Mouse (Mus musculus) heart, embryonic 15.5 days (tissue): Measurements from ENCODE around the gene Gse1. TPM values are rescaled to one million over a fixed set of nuclear protein-coding genes. Genes with fewer than 3 reads are reported as not detected.

Experiments used
- ATAC-seq: fragments of 200-750 bp; cut with Nextera tagmentation; replicated peaks from 2 replicates; pipeline ENCODE4 v1.8.0; 2017; ENCODE audit warnings: low read depth, moderate TSS enrichment; ENCODE audit not compliant: insufficient number of reproducible peaks, insufficient read depth, low FRiP score
- H3K27ac ChIP-seq: fragments of 300-500 bp; sonication (generic); 2 replicates; pipeline ENCODE4 v1.5.1; 2015; ENCODE audit warnings: mild to moderate bottlenecking, inconsistent platforms
- H3K27me3 ChIP-seq: fragments of 300-500 bp; sonication (generic); 2 replicates; pipeline ENCODE4 v1.6.1; 2015; ENCODE audit warnings: inconsistent platforms
- H3K36me3 ChIP-seq: fragments of 300-500 bp; sonication (generic); 2 replicates; pipeline ENCODE4 v1.6.1; 2015; ENCODE audit warnings: mild to moderate bottlenecking, inconsistent platforms
- H3K4me1 ChIP-seq: fragments of 300-500 bp; sonication (generic); replicated peaks from 2 replicates; pipeline ENCODE4 v1.6.1; 2015; ENCODE audit warnings: inconsistent platforms
- H3K4me2 ChIP-seq: fragments of 300-500 bp; sonication (generic); 2 replicates; pipeline ENCODE4 v1.6.1; 2015; ENCODE audit warnings: inconsistent platforms, mild to moderate bottlenecking, moderate library complexity
- H3K4me3 ChIP-seq: fragments of 300-500 bp; sonication (generic); 2 replicates; pipeline ENCODE4 v1.5.1; 2015; ENCODE audit warnings: mild to moderate bottlenecking, inconsistent platforms
- H3K9ac ChIP-seq: fragments of 300-500 bp; sonication (generic); 2 replicates; pipeline ENCODE4 v1.6.1; 2015; ENCODE audit warnings: mild to moderate bottlenecking, inconsistent platforms
- H3K9me3 ChIP-seq: fragments of 300-500 bp; sonication (generic); replicated peaks from 2 replicates; pipeline ENCODE4 v1.6.1; 2016; ENCODE audit warnings: inconsistent platforms
- WGBS: fragments of 180-500 bp; shearing (Covaris S2); methylation state at CpG from one replicate; pipeline ENCODE4 v1.1.7; 2015; ENCODE audit warnings: mixed read lengths; 5-methylcytosine and 5-hydroxymethylcytosine counted together
- polyA plus RNA-seq: library from polyadenylated mRNA; unstranded; fragments of >200 nt; fragmentation: Nextera tagmentation; extraction: Ambion mirVana; gene quantifications from 2 replicates; pipeline ENCODE4 v1.2.1, GENCODE M21; 2015

Gene Gse1
- polyA plus RNA-seq, 1 experiment from 2014 or later, result 8.9 TPM

- Histone ChIP-seq H3K36me3 (no peaks in the 10 kb centered on the region), H3K4me2 (peak overlapping the region; percentile 99), H3K9ac (peak overlapping the region; percentile 56), H3K4me3 (peak overlapping the region; percentile 54), H3K27ac (no peak overlapping the region), H3K9me3 (no peaks in the 10 kb centered on the region), H3K4me1 (peaks cover 62% of the 10 kb centered on the region), H3K27me3 (peaks cover 30% of the 10 kb centered on the region)
- WGBS, result under 1% methylated on average over 119 of the region's 125 CpGs
- no peak for ATAC-seq
These were observed 721 bp downstream of the Gse1 start for GRCm38 (mm10) chr8:120228781-120229573.

- Histone ChIP-seq H3K4me1 (peaks cover 65% of the 10 kb centered on the region), H3K9me3 (no peaks in the 10 kb centered on the region), H3K27me3 (peaks cover 30% of the 10 kb centered on the region), H3K27ac (no peak overlapping the region), H3K36me3 (no peaks in the 10 kb centered on the region), H3K9ac (peak overlapping the region; percentile 56; the same call in 1 of the 2 replicates), H3K4me3 (peak overlapping the region; percentile 54), H3K4me2 (peak overlapping the region; percentile 99)
- WGBS, result 3% methylated on average over 22 of the region's 22 CpGs
- ATAC-seq, result no peak
These were observed 1.3 kb downstream of the Gse1 start for GRCm38 (mm10) chr8:120229574-120229916.

DNA sequence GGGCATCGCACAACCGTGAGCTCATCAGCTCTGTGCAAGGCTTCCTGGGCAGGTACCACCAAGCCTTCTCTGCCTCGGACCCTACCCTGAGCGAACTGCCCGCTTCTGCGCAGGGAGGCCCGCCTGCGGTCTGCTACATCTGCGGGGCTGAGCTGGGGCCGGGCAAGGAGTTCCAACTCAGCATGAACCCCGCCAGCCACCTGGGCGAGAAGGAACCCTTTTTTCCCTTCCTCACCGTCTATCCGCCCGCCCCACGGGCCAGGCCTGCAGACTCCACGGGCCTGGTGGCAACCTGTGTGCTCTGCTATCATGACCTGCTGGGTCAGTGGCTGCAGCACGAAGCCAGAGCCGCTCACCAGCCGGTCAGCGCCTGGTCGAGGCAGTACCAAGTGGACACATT, 1.8 kb downstream of the Gse1 start:
- Histone ChIP-seq H3K9ac (peak overlapping the region; percentile 56; the same call in 1 of the 2 replicates), H3K4me3 (peak overlapping the region; percentile 54), H3K27ac (no peak overlapping the region), H3K4me2 (peak overlapping the region; percentile 99), H3K4me1 (peaks cover 69% of the 10 kb centered on the region), H3K9me3 (no peaks in the 10 kb centered on the region), H3K27me3 (peaks cover 30% of the 10 kb centered on the region), H3K36me3 (no peaks in the 10 kb centered on the region)
- 34% methylated on average over 22 of the region's 22 CpGs for WGBS
- ATAC-seq, result no peak

GRCm38 (mm10) chr8:120230715-120231614, 2.7 kb downstream of the Gse1 start:
- Histone ChIP-seq H3K4me3 (peak overlapping the region; percentile 54), H3K9ac (0 out of 2 replicates have a peak overlapping the region, but pooled peaks have one; percentile 18), H3K36me3 (no peaks in the 10 kb centered on the region), H3K27ac (no peak overlapping the region), H3K4me2 (peak overlapping the region; percentile 99), H3K27me3 (peaks cover 30% of the 10 kb centered on the region), H3K4me1 (peaks cover 72% of the 10 kb centered on the region), H3K9me3 (no peaks in the 10 kb centered on the region)
- ATAC-seq, result no peak
- WGBS, result 53% methylated on average over 18 of the region's 18 CpGs

DNA sequence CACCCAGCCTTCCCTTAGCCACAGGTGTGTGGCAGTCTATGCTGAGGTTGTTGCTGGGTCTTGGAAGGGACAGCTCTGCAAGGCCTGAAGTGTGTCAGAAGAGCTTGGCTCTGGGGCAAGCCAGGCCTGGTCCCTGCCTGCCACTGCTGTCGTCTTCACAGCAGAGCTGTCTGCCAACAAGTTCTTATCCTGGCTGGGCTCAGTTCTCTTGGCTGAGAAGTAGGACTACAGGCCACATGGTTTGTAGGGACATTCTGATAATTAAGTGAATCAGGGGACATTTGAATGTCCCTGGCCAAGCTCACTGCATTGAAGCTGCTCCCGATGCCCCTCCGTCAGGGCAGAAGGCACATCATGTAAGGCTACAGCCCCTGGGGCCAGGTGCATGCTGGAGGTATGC, 3.6 kb downstream of the Gse1 start:
- Histone ChIP-seq H3K4me2 (peak overlapping the region; percentile 99), H3K27me3 (peaks cover 34% of the 10 kb centered on the region), H3K9ac (no peak overlapping the region), H3K36me3 (no peaks in the 10 kb centered on the region), H3K9me3 (no peaks in the 10 kb centered on the region), H3K4me1 (peaks cover 70% of the 10 kb centered on the region), H3K27ac (no peak overlapping the region), H3K4me3 (peak overlapping the region; percentile 54)
- ATAC-seq, result no peak
- 53% methylated on average over 3 of the region's 3 CpGs for WGBS

DNA sequence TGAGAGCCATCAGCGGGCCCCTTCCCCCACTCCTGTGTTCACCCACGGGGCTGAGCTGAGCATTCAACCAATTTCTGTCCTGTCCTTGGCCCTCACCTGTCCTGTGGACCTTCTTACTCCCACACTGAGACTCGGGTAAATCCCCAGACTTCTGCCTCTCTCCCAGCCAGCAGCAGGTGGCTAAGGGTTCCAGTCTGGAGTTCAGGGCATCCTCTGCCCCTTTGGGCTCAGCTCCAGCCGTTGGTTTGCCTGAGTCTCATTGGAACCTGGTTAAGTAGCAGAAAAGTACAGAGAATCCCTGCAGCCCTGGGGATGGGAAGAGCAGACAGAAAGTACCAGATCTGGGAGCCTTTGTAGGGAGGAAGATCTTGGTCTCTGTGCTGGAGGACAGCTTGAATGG, 4.1 kb downstream of the Gse1 start:
- H3K4me2 ChIP-seq, result peak overlapping the region; percentile 99
- H3K4me3 ChIP-seq, result 0 out of 2 replicates have a peak overlapping the region, but pooled peaks have one; percentile 54
- no peak overlapping the region for H3K27ac ChIP-seq
- peaks cover 66% of the 10 kb centered on the region for H3K4me1 ChIP-seq
- no peaks in the 10 kb centered on the region for H3K36me3 ChIP-seq
- ATAC-seq, result no peak
- no peaks in the 10 kb centered on the region for H3K9me3 ChIP-seq
- 52% methylated on average over 4 of the region's 4 CpGs for WGBS
- H3K27me3 ChIP-seq, result peaks cover 34% of the 10 kb centered on the region
- H3K9ac ChIP-seq, result no peak overlapping the region

GRCm38 (mm10) chr8:120232913-120233312, 4.7 kb downstream of the Gse1 start:
- Histone ChIP-seq H3K9me3 (no peaks in the 10 kb centered on the region), H3K4me3 (peak overlapping the region; percentile 20; the same call in 1 of the 2 replicates), H3K4me2 (peak overlapping the region; percentile 99), H3K36me3 (no peaks in the 10 kb centered on the region), H3K4me1 (peaks cover 61% of the 10 kb centered on the region), H3K9ac (no peak overlapping the region; the same call in 1 of the 2 replicates), H3K27me3 (peaks cover 34% of the 10 kb centered on the region), H3K27ac (no peak overlapping the region)
- no peak for ATAC-seq
- 47% methylated on average over 13 of the region's 13 CpGs for WGBS

DNA sequence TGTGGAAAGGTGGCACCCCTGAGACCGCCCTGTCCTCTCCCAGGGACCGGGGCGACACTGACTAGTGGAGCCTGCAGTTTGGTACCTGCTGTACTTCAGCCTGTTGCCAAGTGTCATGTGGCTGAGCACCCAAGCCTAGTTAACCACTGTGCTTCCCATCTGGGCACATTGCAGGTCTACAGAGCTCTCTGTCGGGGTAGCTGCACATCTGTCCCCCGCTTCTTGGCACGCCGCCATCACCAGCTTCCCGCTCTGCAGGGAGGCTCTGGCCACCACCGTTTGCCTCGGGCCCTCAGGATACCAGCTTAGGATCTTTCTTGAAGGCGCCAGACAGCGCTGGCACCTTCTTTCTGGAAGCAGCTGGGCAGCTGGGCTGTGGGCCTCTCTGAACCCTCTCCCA, 6.2 kb downstream of the Gse1 start:
- Histone ChIP-seq H3K27ac (no peak overlapping the region), H3K9ac (no peak overlapping the region), H3K27me3 (peaks cover 29% of the 10 kb centered on the region), H3K4me1 (peaks cover 54% of the 10 kb centered on the region), H3K4me2 (no peak overlapping the region), H3K4me3 (no peak overlapping the region), H3K36me3 (no peaks in the 10 kb centered on the region), H3K9me3 (no peaks in the 10 kb centered on the region)
- no peak for ATAC-seq
- 51% methylated on average over 12 of the region's 12 CpGs for WGBS

DNA sequence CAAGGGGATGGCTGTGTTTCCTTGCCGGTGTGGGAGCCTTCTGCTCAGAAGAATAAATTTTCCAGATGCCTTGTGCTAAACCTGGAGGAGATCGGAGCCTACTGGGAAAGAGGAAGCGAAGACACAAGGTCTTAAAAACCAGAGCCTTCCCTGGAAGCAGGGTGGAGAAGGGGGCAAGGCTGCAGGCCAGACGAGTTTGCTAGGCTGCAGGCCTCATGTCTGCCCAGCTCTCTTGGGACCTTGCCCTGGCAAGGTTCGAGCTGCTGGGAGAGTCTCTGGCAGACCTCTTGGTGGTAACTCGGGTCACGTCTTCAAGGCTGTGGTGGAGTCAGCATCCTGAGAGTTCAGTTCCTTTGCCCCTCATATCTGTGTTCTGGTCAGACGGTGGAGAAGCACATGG, 6.6 kb downstream of the Gse1 start:
- H3K4me1 ChIP-seq, result peaks cover 50% of the 10 kb centered on the region
- 58% methylated on average over 8 of the region's 8 CpGs for WGBS
- H3K4me3 ChIP-seq, result no peak overlapping the region

DNA sequence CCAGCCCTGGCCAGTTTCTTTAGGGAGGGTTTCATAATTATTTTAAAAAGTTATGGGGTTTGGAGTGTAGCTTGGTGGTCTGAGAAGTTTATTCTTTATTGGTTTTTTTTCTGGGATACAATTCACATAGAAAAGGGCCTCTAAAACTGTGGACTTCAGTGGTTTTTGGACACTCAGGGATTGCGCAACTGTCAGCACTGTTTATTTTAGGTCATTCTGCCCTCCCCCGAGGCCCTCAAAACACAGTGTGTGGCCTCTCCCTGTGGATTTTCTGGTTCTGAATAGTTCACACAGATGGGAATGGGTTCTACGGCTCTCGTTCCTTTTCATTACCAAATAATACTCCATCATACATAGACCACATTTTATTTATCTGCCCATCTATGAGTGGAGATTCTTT, 15.0 kb downstream of the Gse1 start:
- no peak overlapping the region for H3K4me3 ChIP-seq
- no peak overlapping the region for H3K4me2 ChIP-seq
- H3K9ac ChIP-seq, result no peak overlapping the region
- no peak for ATAC-seq
- no peaks in the 10 kb centered on the region for H3K36me3 ChIP-seq
- H3K27me3 ChIP-seq, result no peaks in the 10 kb centered on the region
- 87% methylated on average over 4 of the region's 4 CpGs for WGBS
- no peaks in the 10 kb centered on the region for H3K4me1 ChIP-seq
- H3K9me3 ChIP-seq, result no peaks in the 10 kb centered on the region
- H3K27ac ChIP-seq, result no peak overlapping the region

More for the DNA sequence above, 6.6 kb downstream of the Gse1 start:
- Histone ChIP-seq H3K9me3 (no peaks in the 10 kb centered on the region), H3K9ac (no peak overlapping the region), H3K27me3 (peaks cover 25% of the 10 kb centered on the region), H3K4me2 (no peak overlapping the region), H3K36me3 (no peaks in the 10 kb centered on the region), H3K27ac (no peak overlapping the region)
- no peak for ATAC-seq

GRCm38 (mm10) chr8:120243916-120244451, 15.7 kb downstream of the Gse1 start:
- WGBS, result 88% methylated on average over 5 of the region's 5 CpGs

More at GRCm38 (mm10) chr8:120243916-120244451, 15.7 kb downstream of the Gse1 start:
- Histone ChIP-seq H3K4me1 (0 out of 2 replicates have a peak, but pooled peaks cover 2% of the 10 kb centered on the region), H3K9me3 (no peaks in the 10 kb centered on the region), H3K4me3 (no peak overlapping the region), H3K27ac (no peak overlapping the region), H3K9ac (no peak overlapping the region), H3K27me3 (no peaks in the 10 kb centered on the region), H3K36me3 (no peaks in the 10 kb centered on the region), H3K4me2 (no peak overlapping the region)
- no peak for ATAC-seq
